Mouse (Mus musculus): ENCODE results near the gene Slc38a6. TPM values are rescaled to one million over a fixed set of nuclear protein-coding genes. Genes with fewer than 3 reads are reported as not detected.

The Slc38a6 gene
- polyA plus RNA-seq, 1 experiment from 2014 or later, result 11.1 TPM

DNA sequence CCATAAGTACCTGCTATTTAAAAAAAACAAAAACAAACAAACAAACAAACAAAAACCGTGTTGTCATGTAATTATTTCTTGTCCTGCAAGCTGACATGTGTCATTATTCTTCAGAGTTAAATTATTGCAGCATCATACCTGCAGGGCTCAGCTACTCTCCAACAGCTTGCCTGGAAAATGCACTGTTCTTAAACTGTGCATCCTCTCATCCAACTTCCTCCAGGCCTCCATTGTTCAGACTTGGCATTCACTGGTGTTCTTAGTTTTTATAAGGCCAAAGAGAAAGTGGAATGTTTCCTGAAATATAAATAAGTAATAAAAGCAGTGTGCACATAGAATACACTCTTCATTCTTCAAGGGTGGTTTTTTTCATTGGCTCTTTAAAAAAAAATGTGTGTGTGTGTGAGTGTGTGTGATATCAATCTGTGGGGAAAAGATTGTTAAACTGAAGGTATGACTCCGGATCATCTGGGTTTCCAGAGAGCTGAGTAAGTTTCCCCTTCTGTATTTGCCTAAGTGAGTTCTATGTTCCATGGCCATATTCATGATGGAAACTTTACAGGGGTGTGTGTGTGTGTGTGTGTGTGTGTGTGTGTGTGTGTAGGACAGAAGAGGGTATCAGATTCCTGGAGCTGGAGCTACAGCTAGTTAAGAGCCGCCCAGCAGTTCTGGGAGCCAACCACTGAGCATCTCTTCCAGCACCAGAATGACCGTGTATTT is 42.0 kb downstream of the Slc38a6 start:
- H3K4me2 ChIP-seq (ENCODE audit: low read length), result no peak overlapping the region
- no peaks in the 10 kb centered on the region for H3K4me1 ChIP-seq (ENCODE audit: control insufficient read depth, insufficient read depth, low read length)
- WGBS, result 92% methylated on average over 4 of the region's 4 CpGs
- H3K36me3 ChIP-seq (ENCODE audit: control insufficient read depth, insufficient read depth, low read length), result no peaks in the 10 kb centered on the region
- ATAC-seq, result no peak
- no peak overlapping the region for H3K4me3 ChIP-seq (ENCODE audit: low read depth, low read length)
- H3K27ac ChIP-seq (ENCODE audit: low read length), result no peak overlapping the region
- H3K9me3 ChIP-seq (replicated peaks; ENCODE audit: control insufficient read depth, low read length, poor library complexity, severe bottlenecking), result no peaks in the 10 kb centered on the region
- no peak overlapping the region for H3K9ac ChIP-seq (ENCODE audit: low read depth, low read length)
- no peaks in the 10 kb centered on the region for H3K27me3 ChIP-seq (ENCODE audit: control insufficient read depth, insufficient read depth, low read depth, low read length)

DNA sequence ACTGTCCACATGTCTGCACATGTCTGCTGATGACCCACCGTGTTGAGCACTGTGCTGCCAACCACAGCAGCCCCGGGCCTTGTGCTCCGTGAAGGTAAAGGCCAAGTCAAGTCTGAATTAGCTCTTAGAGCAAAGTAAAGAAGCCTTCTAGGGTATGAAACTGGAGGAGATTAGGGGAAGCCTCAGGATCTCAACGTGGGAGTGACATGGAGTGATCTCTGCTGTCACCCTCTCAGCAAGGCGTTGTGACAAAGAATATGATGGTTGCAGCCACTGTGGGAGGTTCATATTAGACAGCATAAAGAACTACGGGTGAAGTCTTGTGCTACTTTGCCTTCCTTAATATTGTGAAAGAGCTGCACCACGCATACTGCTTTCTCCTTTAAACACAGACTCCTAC is 43.7 kb downstream of the Slc38a6 start:
- H3K9me3 ChIP-seq (replicated peaks; ENCODE audit: control insufficient read depth, low read length, poor library complexity, severe bottlenecking), result no peaks in the 10 kb centered on the region
- ATAC-seq, result no peak

DNA sequence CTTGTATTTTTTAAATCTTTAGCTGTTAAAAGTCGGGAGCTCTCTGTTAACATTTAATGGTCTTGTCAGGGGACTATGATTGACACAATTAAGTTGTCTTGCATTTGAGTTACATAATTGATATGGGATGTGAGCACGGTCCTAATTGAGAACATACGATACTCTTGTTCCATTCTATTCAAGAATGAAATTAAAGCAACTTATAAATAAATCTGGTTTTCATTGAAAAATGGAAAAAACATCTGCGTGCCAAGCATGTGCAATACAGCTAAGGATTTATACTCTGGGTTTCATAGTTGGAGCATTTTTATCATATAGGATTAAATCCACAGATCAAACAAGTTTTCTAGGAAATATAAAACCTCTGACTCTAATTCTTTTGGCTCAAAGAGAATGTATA is 46.1 kb downstream of the Slc38a6 start:
- Histone ChIP-seq H3K36me3 (ENCODE audit: control insufficient read depth, insufficient read depth, low read length) (no peaks in the 10 kb centered on the region), H3K4me3 (ENCODE audit: low read depth, low read length) (no peak overlapping the region), H3K4me2 (ENCODE audit: low read length) (no peak overlapping the region), H3K27me3 (ENCODE audit: control insufficient read depth, insufficient read depth, low read depth, low read length) (no peaks in the 10 kb centered on the region), H3K9ac (ENCODE audit: low read depth, low read length) (no peak overlapping the region), H3K4me1 (ENCODE audit: control insufficient read depth, insufficient read depth, low read length) (no peaks in the 10 kb centered on the region), H3K9me3 (replicated peaks; ENCODE audit: control insufficient read depth, low read length, poor library complexity, severe bottlenecking) (no peaks in the 10 kb centered on the region), H3K27ac (ENCODE audit: low read length) (no peak overlapping the region)
- 86% methylated on average over 4 of the region's 4 CpGs for WGBS
- no peak for ATAC-seq

More for the DNA sequence above, 43.7 kb downstream of the Slc38a6 start:
- no peak overlapping the region for H3K9ac ChIP-seq (ENCODE audit: low read depth, low read length)
- H3K27ac ChIP-seq (ENCODE audit: low read length), result no peak overlapping the region
- no peaks in the 10 kb centered on the region for H3K36me3 ChIP-seq (ENCODE audit: control insufficient read depth, insufficient read depth, low read length)
- H3K4me1 ChIP-seq (ENCODE audit: control insufficient read depth, insufficient read depth, low read length), result no peaks in the 10 kb centered on the region
- no peaks in the 10 kb centered on the region for H3K27me3 ChIP-seq (ENCODE audit: control insufficient read depth, insufficient read depth, low read depth, low read length)
- H3K4me3 ChIP-seq (ENCODE audit: low read depth, low read length), result no peak overlapping the region
- no peak overlapping the region for H3K4me2 ChIP-seq (ENCODE audit: low read length)
- WGBS, result 86% methylated on average over 7 of the region's 7 CpGs

DNA sequence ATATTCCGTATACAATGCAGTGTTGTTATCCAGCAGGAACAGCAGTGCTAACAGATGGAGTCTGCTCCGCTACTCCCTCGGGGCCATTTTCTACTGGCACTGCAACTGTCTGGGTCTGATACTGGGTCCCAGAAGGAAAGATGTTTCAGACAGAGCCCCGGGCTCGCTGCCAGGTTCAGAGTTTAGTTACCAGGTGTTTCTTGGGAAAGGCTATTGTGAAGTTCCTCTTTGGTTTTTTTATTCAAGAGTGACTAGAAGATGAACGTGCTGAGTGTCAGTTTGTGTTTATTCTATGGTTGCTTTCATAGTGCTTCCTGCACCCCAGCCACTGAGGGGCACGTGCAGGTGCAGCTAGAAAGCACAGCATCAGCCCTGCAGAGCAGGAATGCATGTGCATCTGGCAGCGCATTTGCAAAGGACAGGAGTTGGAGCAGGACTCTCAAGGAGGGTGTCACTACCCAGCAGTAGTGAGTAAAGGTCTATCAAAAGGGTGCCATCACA is 47.5 kb downstream of the Slc38a6 start:
- WGBS, result 59% methylated on average over 8 of the region's 8 CpGs
- Histone ChIP-seq H3K27ac (ENCODE audit: low read length) (no peak overlapping the region), H3K36me3 (ENCODE audit: control insufficient read depth, insufficient read depth, low read length) (no peaks in the 10 kb centered on the region), H3K27me3 (ENCODE audit: control insufficient read depth, insufficient read depth, low read depth, low read length) (no peaks in the 10 kb centered on the region), H3K4me1 (ENCODE audit: control insufficient read depth, insufficient read depth, low read length) (no peaks in the 10 kb centered on the region), H3K9me3 (replicated peaks; ENCODE audit: control insufficient read depth, low read length, poor library complexity, severe bottlenecking) (no peaks in the 10 kb centered on the region), H3K4me3 (ENCODE audit: low read depth, low read length) (no peak overlapping the region), H3K4me2 (ENCODE audit: low read length) (no peak overlapping the region), H3K9ac (ENCODE audit: low read depth, low read length) (no peak overlapping the region)
- no peak for ATAC-seq

DNA sequence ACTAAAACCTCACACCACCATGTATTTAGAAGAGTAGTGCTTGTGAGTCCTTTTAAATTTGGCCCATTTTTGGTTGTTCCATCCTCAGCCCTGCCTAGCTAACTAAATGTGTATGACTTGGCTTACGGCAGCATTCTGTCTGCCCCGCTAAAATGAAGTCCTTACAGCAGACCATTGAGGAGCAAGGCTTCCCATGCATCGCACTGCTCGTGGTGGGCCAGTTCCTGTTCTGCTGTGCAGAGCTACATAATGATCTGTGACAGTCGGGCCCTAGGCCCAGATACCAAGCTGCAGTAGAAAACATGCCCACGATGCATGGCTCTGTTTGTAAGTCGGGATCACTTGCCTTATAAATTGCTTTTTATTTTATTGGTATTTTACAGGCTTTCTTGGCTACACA is 50.5 kb downstream of the Slc38a6 start:
- H3K27me3 ChIP-seq (ENCODE audit: control insufficient read depth, insufficient read depth, low read depth, low read length), result no peaks in the 10 kb centered on the region
- WGBS, result 92% methylated on average over 7 of the region's 7 CpGs
- H3K9me3 ChIP-seq (replicated peaks; ENCODE audit: control insufficient read depth, low read length, poor library complexity, severe bottlenecking), result no peaks in the 10 kb centered on the region
- no peak for ATAC-seq
- H3K9ac ChIP-seq (ENCODE audit: low read depth, low read length), result no peak overlapping the region
- H3K4me3 ChIP-seq (ENCODE audit: low read depth, low read length), result no peak overlapping the region
- H3K4me1 ChIP-seq (ENCODE audit: control insufficient read depth, insufficient read depth, low read length), result peaks cover 2% of the 10 kb centered on the region; the same call in 1 of the 2 replicates
- no peaks in the 10 kb centered on the region for H3K36me3 ChIP-seq (ENCODE audit: control insufficient read depth, insufficient read depth, low read length)
- H3K27ac ChIP-seq (ENCODE audit: low read length), result no peak overlapping the region
- H3K4me2 ChIP-seq (ENCODE audit: low read length), result no peak overlapping the region

DNA sequence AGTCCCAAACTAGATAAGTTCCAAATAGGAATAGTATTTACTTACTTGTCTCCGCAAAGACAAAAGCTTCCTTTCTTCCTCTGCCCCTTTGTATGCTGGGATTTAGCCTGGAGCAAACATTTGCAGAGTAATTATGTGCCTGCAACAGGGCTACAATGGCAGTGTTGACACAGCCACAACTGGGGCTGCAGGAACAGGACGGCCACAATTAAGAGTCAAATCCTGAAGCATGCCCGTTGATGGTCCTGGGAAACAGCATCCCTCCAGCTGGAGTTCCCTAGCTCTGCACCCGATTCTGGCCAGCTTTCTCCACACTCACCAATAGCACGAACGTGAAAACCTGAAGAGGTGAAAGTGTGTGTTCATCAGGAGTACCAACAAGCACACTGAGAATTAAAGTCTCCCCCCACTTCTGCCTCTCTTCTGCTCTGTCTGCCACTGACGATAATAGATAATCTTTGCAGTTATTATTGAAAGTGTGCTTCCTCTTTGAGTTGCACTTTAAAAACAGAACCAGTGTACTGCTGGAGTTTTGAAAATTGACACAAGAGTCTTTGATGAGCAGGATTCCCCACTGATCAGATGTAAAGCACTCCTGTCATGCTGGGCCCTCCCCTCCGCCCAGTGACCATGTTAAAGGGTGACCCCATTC is 54.2 kb downstream of the Slc38a6 start:
- H3K27me3 ChIP-seq (ENCODE audit: control insufficient read depth, insufficient read depth, low read depth, low read length), result no peaks in the 10 kb centered on the region
- H3K4me1 ChIP-seq (ENCODE audit: control insufficient read depth, insufficient read depth, low read length), result peaks cover 2% of the 10 kb centered on the region; the same call in 1 of the 2 replicates
- H3K4me2 ChIP-seq (ENCODE audit: low read length), result no peak overlapping the region
- H3K9me3 ChIP-seq (replicated peaks; ENCODE audit: control insufficient read depth, low read length, poor library complexity, severe bottlenecking), result no peaks in the 10 kb centered on the region
- H3K27ac ChIP-seq (ENCODE audit: low read length), result no peak overlapping the region
- no peak overlapping the region for H3K4me3 ChIP-seq (ENCODE audit: low read depth, low read length)
- 9% methylated on average over 8 of the region's 8 CpGs for WGBS
- H3K9ac ChIP-seq (ENCODE audit: low read depth, low read length), result no peak overlapping the region
- H3K36me3 ChIP-seq (ENCODE audit: control insufficient read depth, insufficient read depth, low read length), result peaks cover 7% of the 10 kb centered on the region; the same call in 1 of the 2 replicates
- ATAC-seq, result no peak

DNA sequence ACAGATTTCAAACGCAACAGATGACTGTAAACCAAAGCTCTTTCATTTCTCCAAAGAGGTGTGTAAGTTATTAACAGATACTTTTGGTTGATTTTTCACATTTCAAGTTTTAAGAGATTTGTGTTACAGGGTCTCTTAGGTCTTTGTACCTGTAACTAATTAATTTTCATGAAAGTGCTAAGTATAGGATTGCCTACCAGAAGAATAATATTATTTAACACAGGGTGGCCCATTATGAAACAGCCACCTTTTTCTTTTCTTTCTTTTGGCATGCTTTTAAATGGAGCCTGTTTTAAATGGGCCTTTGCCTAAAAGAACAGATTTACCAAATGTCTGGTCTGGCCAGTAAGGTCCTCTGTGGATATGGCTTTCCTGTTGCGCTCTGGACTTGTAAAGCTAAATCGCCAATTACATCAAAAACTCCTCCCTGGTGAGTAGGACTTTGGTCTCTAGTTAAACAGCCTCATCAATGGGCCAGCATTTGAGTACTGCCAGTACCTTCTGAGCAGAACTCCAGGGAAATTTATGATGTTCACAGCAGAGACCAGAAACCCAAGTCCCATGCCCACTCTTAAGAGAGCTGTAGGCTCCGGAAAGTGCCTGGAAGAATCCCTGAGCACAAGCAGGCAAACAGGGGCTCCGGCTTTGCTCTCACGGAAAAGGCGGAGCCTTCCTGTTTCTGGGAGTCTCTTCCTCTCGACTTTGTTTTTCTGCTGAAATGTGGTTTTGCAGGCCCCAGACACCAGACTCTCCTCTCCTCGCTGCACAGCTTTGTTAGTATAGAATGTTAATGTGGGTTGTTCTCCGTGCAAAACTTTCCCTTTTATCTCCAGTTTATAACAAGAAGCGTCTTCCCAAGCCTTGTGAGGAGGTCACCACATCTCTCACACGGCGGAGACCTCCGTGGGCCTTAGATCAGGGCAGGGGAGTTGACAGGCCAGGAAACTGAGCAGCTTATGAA is 55.4 kb downstream of the Slc38a6 start:
- no peak overlapping the region for H3K4me3 ChIP-seq (ENCODE audit: low read depth, low read length)
- no peak for ATAC-seq
- no peak overlapping the region for H3K27ac ChIP-seq (ENCODE audit: low read length)
- no peaks in the 10 kb centered on the region for H3K9me3 ChIP-seq (replicated peaks; ENCODE audit: control insufficient read depth, low read length, poor library complexity, severe bottlenecking)
- peaks cover 2% of the 10 kb centered on the region; the same call in 1 of the 2 replicates for H3K4me1 ChIP-seq (ENCODE audit: control insufficient read depth, insufficient read depth, low read length)
- no peak overlapping the region for H3K9ac ChIP-seq (ENCODE audit: low read depth, low read length)
- 60% methylated on average over 14 of the region's 14 CpGs for WGBS
- H3K27me3 ChIP-seq (ENCODE audit: control insufficient read depth, insufficient read depth, low read depth, low read length), result no peaks in the 10 kb centered on the region
- peaks cover 8% of the 10 kb centered on the region; the same call in 1 of the 2 replicates for H3K36me3 ChIP-seq (ENCODE audit: control insufficient read depth, insufficient read depth, low read length)
- no peak overlapping the region for H3K4me2 ChIP-seq (ENCODE audit: low read length)

DNA sequence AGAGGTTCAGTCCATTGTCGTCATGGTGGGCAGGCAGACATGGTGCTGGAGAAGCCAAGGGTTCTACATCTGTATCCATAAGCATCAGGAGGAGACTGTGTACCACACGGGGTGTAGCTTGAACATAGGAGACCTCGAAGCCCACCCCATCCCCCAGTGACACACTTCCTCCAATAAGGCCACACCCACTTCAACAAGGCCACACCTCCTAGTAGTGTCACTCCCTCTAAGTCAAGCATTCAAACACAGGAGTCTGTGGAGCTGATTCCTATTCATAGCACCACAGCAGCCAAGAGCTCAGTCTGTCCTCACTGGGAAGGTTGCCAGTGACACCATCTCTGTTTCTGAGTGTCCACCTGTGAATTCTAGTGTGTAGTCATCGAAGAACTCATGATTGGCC is 57.7 kb downstream of the Slc38a6 start:
- H3K4me1 ChIP-seq (ENCODE audit: control insufficient read depth, insufficient read depth, low read length), result peaks cover 2% of the 10 kb centered on the region; the same call in 1 of the 2 replicates
- H3K36me3 ChIP-seq (ENCODE audit: control insufficient read depth, insufficient read depth, low read length), result peaks cover 8% of the 10 kb centered on the region; the same call in 1 of the 2 replicates
- H3K9me3 ChIP-seq (replicated peaks; ENCODE audit: control insufficient read depth, low read length, poor library complexity, severe bottlenecking), result no peaks in the 10 kb centered on the region
- no peak overlapping the region for H3K27ac ChIP-seq (ENCODE audit: low read length)
- no peak for ATAC-seq
- no peak overlapping the region for H3K4me3 ChIP-seq (ENCODE audit: low read depth, low read length)
- H3K27me3 ChIP-seq (ENCODE audit: control insufficient read depth, insufficient read depth, low read depth, low read length), result no peaks in the 10 kb centered on the region
- WGBS, result 95% methylated on average over 4 of the region's 4 CpGs
- H3K9ac ChIP-seq (ENCODE audit: low read depth, low read length), result no peak overlapping the region
- H3K4me2 ChIP-seq (ENCODE audit: low read length), result no peak overlapping the region

Data from midbrain, embryonic 16.5 days (tissue).